In genomic region chr3:27985344-27985743, GRCm38 (mm10) we compare ENCODE assay signal across 16 mouse cellular contexts. TPM values are rescaled to one million over a fixed set of nuclear protein-coding genes. Genes with fewer than 3 reads are reported as not detected.
DNase-seq lines count a peak whose midpoint lies in the region; ATAC-seq and TF ChIP-seq lines count a peak whose summit lies in the region.
"Had no signal": no experiment of that assay in that cellular context is flagged by ENCODE, and none has a peak within 500 bp of the region (broad histone marks: within the 10 kb centered on the region; RNA-seq: fewer than 3 reads in every experiment).

No protein-coding gene starts in this region.

- TF ChIP-seq CTCF in left cerebral cortex, adult 2 months (IDR thresholded peaks at IDR 0.05) = no peak
- TF ChIP-seq CTCF in cortical plate, adult 2 months (IDR thresholded peaks at IDR 0.05; ENCODE audit: extremely low read depth, insufficient read depth, low read length) = no peak
- TF ChIP-seq CTCF in intestine, postnatal 0 days (IDR thresholded peaks at IDR 0.05; ENCODE audit: low read depth) = no peak

- no peaks in the 10 kb centered on the region for H3K9me3 ChIP-seq in heart, embryonic 13.5 days
- H3K9me3 ChIP-seq in intestine, postnatal 0 days (ENCODE audit: control insufficient read depth) = no peaks in the 10 kb centered on the region

- DNase-seq in heart, postnatal 4 days = no peak
- DNase-seq in left cerebral cortex, adult 2 months (ENCODE audit: extremely low spot score in 1 of 2, low spot score in 2 of 2) = no peak
- no peak for DNase-seq in left cerebral cortex, adult 9 months (ENCODE audit: low spot score in 2 of 2)
- no peak for DNase-seq in gastrocnemius, adult 8-10 months (ENCODE audit: low spot score in 2 of 2)
- DNase-seq: adrenal gland, postnatal 36 days; cerebellum, postnatal 36 days; kidney, adult 11 months; lung, postnatal 10 days; right cerebral cortex, postnatal 4 days; thymus, postnatal 4 days had no signal

- no peaks in the 10 kb centered on the region for H3K27me3 ChIP-seq in heart, embryonic 13.5 days (replicated peaks)
- H3K27me3 ChIP-seq in intestine, postnatal 0 days (replicated peaks; ENCODE audit: control insufficient read depth, insufficient read depth, low read length) = no peaks in the 10 kb centered on the region

- intact Hi-C loops in left cerebral cortex, adult 2 months (cut with DNase I) = no loop called here

- no peak for TF ChIP-seq POLR2A in cortical plate, adult 2 months (IDR thresholded peaks at IDR 0.05; ENCODE audit: extremely low read depth, insufficient read depth, low read length)

- H3K4me2 ChIP-seq in heart, embryonic 13.5 days = peak overlapping the region; percentile 68
- peak overlapping the region; percentile 63 for H3K4me2 ChIP-seq in intestine, postnatal 0 days (replicated peaks; ENCODE audit: low read depth)

- H3K9ac ChIP-seq in heart, embryonic 13.5 days = no peak overlapping the region
- H3K9ac ChIP-seq in intestine, postnatal 0 days (ENCODE audit: low read depth, low read length) = no peak overlapping the region

- peaks cover 41% of the 10 kb centered on the region for H3K4me1 ChIP-seq in heart, embryonic 13.5 days
- peaks cover 1% of the 10 kb centered on the region; the same call in 1 of the 2 replicates for H3K4me1 ChIP-seq in cortical plate, adult 2 months (ENCODE audit: control insufficient read depth, insufficient read depth, low read length)
- peaks cover 11% of the 10 kb centered on the region for H3K4me1 ChIP-seq in intestine, postnatal 0 days (replicated peaks; ENCODE audit: control insufficient read depth, insufficient read depth, low read length)

- no peak overlapping the region for H3K4me3 ChIP-seq in heart, embryonic 13.5 days
- peak overlapping the region; percentile 22; the same call in 1 of the 2 replicates for H3K4me3 ChIP-seq in left cerebral cortex, adult 2 months
- 0 out of 2 replicates have a peak overlapping the region, but pooled peaks have one; percentile 15 for H3K4me3 ChIP-seq in cortical plate, adult 2 months (ENCODE audit: insufficient read depth, low read length)
- H3K4me3 ChIP-seq in intestine, postnatal 0 days (ENCODE audit: low read depth, low read length) = peak overlapping the region; percentile 52

- 95% methylated on average over 5 of the region's 5 CpGs for WGBS in heart, embryonic 13.5 days
- 44% methylated on average over 5 of the region's 5 CpGs for WGBS in intestine, postnatal 0 days

- H3K36me3 ChIP-seq in heart, embryonic 13.5 days = no peaks in the 10 kb centered on the region
- H3K36me3 ChIP-seq in intestine, postnatal 0 days (ENCODE audit: control insufficient read depth, insufficient read depth) = no peaks in the 10 kb centered on the region

- no peak overlapping the region for H3K27ac ChIP-seq in heart, embryonic 13.5 days (replicated peaks)
- H3K27ac ChIP-seq in left cerebral cortex, adult 2 months = no peak overlapping the region
- H3K27ac ChIP-seq in cortical plate, adult 2 months (ENCODE audit: insufficient read depth, low read length) = no peak overlapping the region
- peak overlapping the region; percentile 60; the same call in 1 of the 2 replicates for H3K27ac ChIP-seq in intestine, postnatal 0 days (ENCODE audit: low read depth, low read length)

- no peak for ATAC-seq in heart, embryonic 13.5 days (ENCODE audit: extremely low read depth, insufficient number of reproducible peaks, low FRiP score, low TSS enrichment)
- ATAC-seq in intestine, postnatal 0 days = peak; percentile 78
- no peak for ATAC-seq in megakaryocyte-erythroid progenitor cell, adult 5-6 weeks (replicated peaks; ENCODE audit: low FRiP score, low TSS enrichment, poor library complexity, severe bottlenecking)
- ATAC-seq: midbrain, embryonic 16.5 days had no signal

RNA-seq across cellular contexts. Expression of gene Pld1, which starts 46.8 kb away (rescaled TPM):
- polyA plus RNA-seq in heart, embryonic 13.5 days (2015; fragmentation: Nextera tagmentation; extraction: Ambion mirVana) = 4.1 and 6.6 TPM in 2 replicates
- 10 to 100 TPM; 13.3 to 14.3 TPM for total RNA-seq in heart, postnatal 4 days (2021)
- 1 to 10 TPM; 7.4 to 7.5 TPM for total RNA-seq in left cerebral cortex, adult 2 months (2021)
- 6.0 and 7.6 TPM in 2 replicates for polyA plus RNA-seq in cortical plate, adult 2 months (2012; rRNA removed)
- 18.1 and 19.2 TPM in 2 replicates for polyA plus RNA-seq in intestine, postnatal 0 days (2015; fragmentation: Nextera tagmentation; extraction: Ambion mirVana)
- 0.76 and 1.4 TPM in 2 replicates for total RNA-seq in megakaryocyte-erythroid progenitor cell, adult 5-6 weeks (2014; fragmentation: Nextera tagmentation)
- total RNA-seq in megakaryocyte-erythroid progenitor cell, adult 5-6 weeks (2017) = 0.99 and 1.2 TPM in 2 replicates
- 1 to 10 TPM; 2.5 to 6.8 (median 3.7) TPM for total RNA-seq in gastrocnemius, adult 8-10 months (2022)
- total RNA-seq: MEL had no signal
